Mouse (Mus musculus) stomach, postnatal 0 days (tissue): Measurements from ENCODE around the gene Ttc26. TPM values are rescaled to one million over a fixed set of nuclear protein-coding genes. Genes with fewer than 3 reads are reported as not detected.
"Not testable (repeated sequence)": the region's sequence is repeated elsewhere in the genome, so short reads cannot be mapped to it uniquely, and the experiment has no call there.

ENCODE experiments used
- ATAC-seq: fragments of 200-750 bp; cut with Nextera tagmentation; 2 replicates; pipeline ENCODE4 v1.8.0; 2017; ENCODE audit not compliant: low FRiP score, low TSS enrichment
- DNase-seq: peaks from one replicate; pipeline ENCODE4 v3.0.0-alpha.2; 2016; ENCODE audit warnings: low spot score
- H3K27ac ChIP-seq: fragments of 300-500 bp; sonication (generic); replicated peaks from 2 replicates; pipeline ENCODE4 v1.5.1; 2014; ENCODE audit warnings: mild to moderate bottlenecking, control low read depth
- H3K27me3 ChIP-seq: fragments of 300-500 bp; sonication (generic); 2 replicates; pipeline ENCODE4 v1.6.1; 2014; ENCODE audit warnings: low read length; ENCODE audit not compliant: control insufficient read depth, insufficient read depth
- H3K36me3 ChIP-seq: fragments of 300-500 bp; sonication (generic); 2 replicates; pipeline ENCODE4 v1.6.1; 2014; ENCODE audit warnings: low read length, mixed read lengths; ENCODE audit not compliant: control insufficient read depth, insufficient read depth
- H3K4me1 ChIP-seq: fragments of 300-500 bp; sonication (generic); replicated peaks from 2 replicates; pipeline ENCODE4 v1.6.1; 2014; ENCODE audit warnings: antibody characterized with exemption; ENCODE audit not compliant: control insufficient read depth, insufficient read depth
- H3K4me2 ChIP-seq: fragments of 300-500 bp; sonication (generic); replicated peaks from 2 replicates; pipeline ENCODE4 v1.6.1; 2014; ENCODE audit warnings: low read depth, mild to moderate bottlenecking, control low read depth, moderate library complexity
- H3K4me3 ChIP-seq: fragments of 300-500 bp; sonication (generic); 2 replicates; pipeline ENCODE4 v1.5.1; 2014; ENCODE audit warnings: low read depth, low read length, control low read depth
- H3K9ac ChIP-seq: fragments of 300-500 bp; sonication (generic); 2 replicates; pipeline ENCODE4 v1.6.1; 2014; ENCODE audit warnings: mild to moderate bottlenecking, low read length, control low read depth, mixed read lengths
- H3K9me3 ChIP-seq: fragments of 300-500 bp; sonication (generic); 2 replicates; pipeline ENCODE4 v1.6.1; 2016; ENCODE audit warnings: low read length; ENCODE audit not compliant: control insufficient read depth
- CTCF ChIP-seq: IDR thresholded peaks from 2 replicates; pipeline ENCODE4 v1.5.1; 2016; ENCODE audit warnings: antibody characterized with exemption, low read depth, mild to moderate bottlenecking, moderate library complexity
- EP300 ChIP-seq: optimal IDR thresholded peaks from 2 replicates; pipeline ENCODE3; 2016; ENCODE audit warnings: antibody characterized with exemption
- WGBS: fragments of 180-500 bp; shearing (Covaris S2); extraction: QIAGEN DNeasy Blood & Tissue Kit; methylation state at CpG from one replicate; pipeline ENCODE4 v1.1.7; 2014; 5-methylcytosine and 5-hydroxymethylcytosine counted together
- polyA plus RNA-seq: library from polyadenylated mRNA; unstranded; fragments of >200 nt; fragmentation: Nextera tagmentation; extraction: Ambion mirVana; gene quantifications from 2 replicates; pipeline ENCODE4 v1.2.1, GENCODE M21; 2015

The Ttc26 gene
- polyA plus RNA-seq, 1 experiment from 2014 or later, result 1.5 TPM

DNA sequence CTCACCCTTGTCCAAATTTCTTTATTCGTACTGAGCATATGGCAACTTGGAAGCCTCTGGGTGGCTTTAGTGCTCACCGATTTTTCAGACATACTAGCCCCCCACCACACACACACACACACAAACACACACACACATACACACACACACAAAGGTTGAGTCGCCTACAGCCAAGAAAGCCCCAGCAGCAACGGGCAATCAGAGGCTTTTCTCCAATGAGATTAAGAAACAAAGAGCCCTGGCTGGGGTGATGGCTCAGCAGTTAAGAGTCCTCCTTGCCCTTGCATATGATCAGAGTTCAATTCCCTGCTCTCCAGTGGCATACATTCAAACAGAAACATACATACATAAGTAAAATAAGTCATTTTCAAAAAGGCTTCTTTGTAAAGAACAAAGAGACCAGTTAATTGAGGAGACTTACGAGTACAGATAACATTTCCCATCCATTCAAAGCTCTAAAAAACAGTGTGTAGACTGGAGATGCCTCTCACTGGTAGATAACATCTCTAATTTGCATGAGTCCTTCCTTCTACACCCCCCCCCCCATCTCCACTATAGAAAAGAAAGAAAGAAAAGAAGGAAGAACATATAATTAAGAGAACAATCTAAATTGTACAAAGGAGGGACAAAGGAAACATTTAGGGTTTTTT, 23.5 kb upstream of the Ttc26 start:
- 65% methylated on average over 5 of the region's 5 CpGs for WGBS

DNA sequence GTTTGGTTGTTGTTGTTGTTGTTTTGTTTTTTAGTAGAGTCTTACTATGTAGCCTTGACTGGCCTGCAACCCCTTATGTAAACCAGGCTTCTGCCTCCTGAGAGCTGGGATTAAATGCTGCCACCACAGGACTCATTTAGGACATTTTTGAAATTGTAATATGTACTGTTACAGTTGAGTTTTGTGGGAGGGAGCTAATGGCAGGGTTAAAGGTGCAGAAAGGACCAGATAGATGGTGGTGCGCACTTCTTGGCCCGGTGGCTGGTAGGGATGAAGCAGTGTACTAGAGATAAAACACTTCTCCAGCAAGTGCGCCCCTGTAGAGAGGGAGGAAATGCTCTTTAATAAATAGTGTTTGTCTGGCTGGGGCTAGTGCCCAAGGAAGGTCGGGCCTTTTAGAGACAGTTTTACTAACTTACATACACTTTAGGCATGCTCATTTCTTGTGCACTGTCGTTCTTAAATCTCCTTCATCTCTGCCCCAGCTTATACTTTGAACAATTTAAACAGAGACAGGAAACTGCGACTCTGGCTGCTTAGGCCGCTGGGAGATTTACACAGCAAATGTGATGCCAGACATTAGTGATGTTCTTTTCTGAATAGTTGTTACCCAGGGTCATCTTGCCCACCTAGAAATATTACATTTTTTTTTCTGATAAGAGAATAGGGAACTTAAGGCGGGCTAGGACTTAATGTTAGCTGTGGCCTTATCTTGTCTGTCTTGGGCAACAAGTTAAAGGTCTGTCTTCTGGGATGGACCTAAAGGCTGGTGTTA, 22.8 kb upstream of the Ttc26 start:
- ATAC-seq (no peak), DNase-seq (no peak)
- Histone ChIP-seq H3K27ac (no peak overlapping the region), H3K4me2 (no peak overlapping the region), H3K36me3 (no peaks in the 10 kb centered on the region), H3K4me1 (no peaks in the 10 kb centered on the region), H3K9ac (no peak overlapping the region), H3K9me3 (no peaks in the 10 kb centered on the region), H3K27me3 (no peaks in the 10 kb centered on the region), H3K4me3 (no peak overlapping the region)
- WGBS, result 60% methylated on average over 8 of the region's 8 CpGs
- no peak for TF ChIP-seq EP300
- TF ChIP-seq CTCF, result no peak

More for the DNA sequence above, 23.5 kb upstream of the Ttc26 start:
- H3K27ac ChIP-seq, result no peak overlapping the region
- H3K36me3 ChIP-seq, result no peaks in the 10 kb centered on the region
- H3K4me3 ChIP-seq, result no peak overlapping the region
- H3K27me3 ChIP-seq, result no peaks in the 10 kb centered on the region
- TF ChIP-seq CTCF (no peak), EP300 (no peak)
- no peak overlapping the region for H3K4me2 ChIP-seq
- H3K9me3 ChIP-seq, result no peaks in the 10 kb centered on the region
- H3K4me1 ChIP-seq, result 0 out of 2 replicates have a peak, but pooled peaks cover 3% of the 10 kb centered on the region
- no peak overlapping the region for H3K9ac ChIP-seq
- ATAC-seq (no peak), DNase-seq (no peak)

DNA sequence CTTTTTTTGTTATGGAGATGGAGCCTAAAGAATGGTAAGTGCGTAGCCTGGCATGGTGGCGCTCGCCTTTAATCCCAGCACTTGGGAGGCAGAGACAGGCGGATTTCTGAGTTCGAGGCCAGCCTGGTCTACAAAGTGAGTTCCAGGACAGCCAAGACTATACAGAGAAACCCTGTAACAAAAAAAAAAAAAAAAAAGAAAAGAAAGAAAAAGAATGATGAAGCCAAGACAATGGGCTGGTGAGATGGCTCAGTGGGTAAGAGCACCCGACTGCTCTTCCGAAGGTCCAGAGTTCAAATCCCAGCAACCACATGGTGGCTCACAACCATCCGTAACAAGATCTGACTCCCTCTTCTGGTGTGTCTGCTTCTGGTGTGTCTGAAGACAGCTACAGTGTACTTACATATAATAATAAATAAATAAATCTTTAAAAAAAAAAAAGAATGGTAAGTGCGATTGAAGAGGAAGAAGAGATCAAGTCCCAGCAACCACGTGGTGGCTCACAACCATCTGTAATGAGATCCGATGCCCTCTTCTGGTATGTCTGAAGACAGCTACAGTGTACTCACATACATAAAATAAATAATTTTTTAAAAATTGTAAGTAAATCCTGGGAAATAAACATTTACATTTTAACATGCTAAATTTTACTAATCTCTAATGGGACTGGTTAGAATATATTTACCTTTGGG, 22.1 kb upstream of the Ttc26 start:
- not testable (repeated sequence) for DNase-seq, ATAC-seq, H3K4me3 ChIP-seq, H3K36me3 ChIP-seq, H3K27me3 ChIP-seq, H3K9ac ChIP-seq, H3K4me1 ChIP-seq, H3K9me3 ChIP-seq, H3K4me2 ChIP-seq, H3K27ac ChIP-seq
- WGBS, result 89% methylated on average over 10 of the region's 11 CpGs

DNA sequence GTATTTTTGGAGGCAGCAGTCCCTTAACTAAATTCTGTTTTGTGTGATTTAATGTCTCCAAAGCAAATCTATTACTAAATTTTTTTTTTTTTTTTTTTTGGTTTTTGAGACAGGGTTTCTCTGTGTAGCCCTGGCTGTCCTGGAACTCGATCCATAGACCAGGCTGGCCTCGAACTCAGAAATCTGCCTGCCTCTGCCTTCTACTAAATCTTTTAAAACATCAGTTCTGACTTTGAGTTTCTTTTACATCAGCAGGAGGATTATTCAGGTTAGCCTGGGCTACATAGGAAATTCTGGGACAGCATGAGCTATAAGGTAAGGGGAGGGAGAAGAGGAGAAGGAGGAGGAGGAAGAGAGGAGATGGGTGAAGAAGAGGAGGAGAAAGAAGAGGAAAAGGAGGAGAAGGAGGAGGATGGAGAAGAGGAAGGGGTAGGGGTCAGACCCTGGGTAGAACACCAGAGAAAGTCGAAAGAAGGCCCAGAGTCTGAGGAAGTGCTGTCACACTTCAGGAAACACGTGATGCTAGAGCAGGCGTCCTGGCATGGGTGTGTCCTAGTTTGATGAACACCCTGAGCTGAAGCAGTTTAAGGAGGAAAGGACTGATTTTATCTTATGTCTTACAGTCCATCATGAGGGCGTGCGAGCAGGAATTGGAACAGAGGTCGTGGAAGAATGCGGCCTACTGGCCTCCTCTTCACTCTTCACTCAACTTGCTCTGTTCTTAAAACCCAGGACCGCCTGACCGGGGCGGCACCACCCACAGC, 21.4 kb upstream of the Ttc26 start:
- 79% methylated on average over 12 of the region's 12 CpGs for WGBS
- Histone ChIP-seq H3K9me3 (no peaks in the 10 kb centered on the region), H3K9ac (no peak overlapping the region), H3K27me3 (no peaks in the 10 kb centered on the region), H3K27ac (no peak overlapping the region), H3K36me3 (no peaks in the 10 kb centered on the region), H3K4me1 (no peaks in the 10 kb centered on the region), H3K4me2 (no peak overlapping the region), H3K4me3 (no peak overlapping the region)
- TF ChIP-seq CTCF (no peak), EP300 (no peak)
- DNase-seq (no peak), ATAC-seq (no peak)

DNA sequence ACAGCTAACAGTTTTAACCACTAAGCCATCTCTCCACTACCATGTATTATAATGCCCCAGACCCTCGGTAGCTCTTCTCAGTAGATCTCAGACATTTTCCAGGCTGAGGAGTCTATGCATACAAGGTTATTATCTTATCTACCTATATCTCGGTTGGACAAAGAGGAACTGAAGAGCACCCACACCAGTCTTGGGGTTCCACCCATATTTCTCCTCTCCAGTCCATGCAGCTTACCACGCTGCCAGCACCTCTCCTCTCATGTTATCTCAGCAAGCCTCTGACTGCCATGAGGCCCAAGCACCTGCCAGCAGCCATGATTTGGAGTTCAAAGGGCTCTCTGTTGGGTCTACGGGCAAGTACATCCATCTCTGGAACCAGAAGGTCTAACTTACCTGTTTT, 20.2 kb upstream of the Ttc26 start:
- H3K9ac ChIP-seq, result no peak overlapping the region
- no peaks in the 10 kb centered on the region for H3K36me3 ChIP-seq
- ATAC-seq (no peak), DNase-seq (no peak)
- no peak for TF ChIP-seq CTCF
- TF ChIP-seq EP300, result no peak
- H3K4me3 ChIP-seq, result no peak overlapping the region
- no peaks in the 10 kb centered on the region for H3K9me3 ChIP-seq
- H3K4me1 ChIP-seq, result no peaks in the 10 kb centered on the region
- H3K27ac ChIP-seq, result no peak overlapping the region
- H3K4me2 ChIP-seq, result no peak overlapping the region
- WGBS, result 78% methylated on average over 4 of the region's 4 CpGs
- no peaks in the 10 kb centered on the region for H3K27me3 ChIP-seq
